Mouse (Mus musculus): ENCODE measurements around the gene Dlx2.

GRCm38 (mm10) chr2:71540611-71541417 is 5.7 kb downstream of the Dlx2 start:
- TF ChIP-seq CTCF (IDR thresholded peaks at IDR 0.05; ENCODE audit: control insufficient read depth, insufficient read depth, low read length) (no peak), POLR2A (IDR thresholded peaks at IDR 0.05; ENCODE audit: borderline replicate concordance, control insufficient read depth, low read depth, low read length) (no peak)
